Mouse (Mus musculus) adrenal gland, postnatal 4 days (tissue): Measurements from ENCODE around the gene Serpinb11. TPM values are rescaled to one million over a fixed set of nuclear protein-coding genes. Genes with fewer than 3 reads are reported as not detected.

Experiments
- DNase-seq, 2 experiments: peaks; one replicate each; pipeline ENCODE4 v3.0.0; 2021 to 2022; ENCODE audit warnings: low spot score in 2 of 2, mixed read lengths in 2 of 2
- long read RNA-seq, 2 experiments: library from polyadenylated mRNA; stranded (forward); transcript quantifications; one replicate each; pipeline ENCODE4 v2.0.0; 2021
- total RNA-seq, 2 experiments: library from RNA; stranded (reverse); gene quantifications; 2 replicates each; pipeline ENCODE4 v1.2.3; 2021

The Serpinb11 gene
- total RNA-seq = not detected
- long read RNA-seq, experiment 1 = 0 reads
- long read RNA-seq, experiment 2 = 0 reads

DNA sequence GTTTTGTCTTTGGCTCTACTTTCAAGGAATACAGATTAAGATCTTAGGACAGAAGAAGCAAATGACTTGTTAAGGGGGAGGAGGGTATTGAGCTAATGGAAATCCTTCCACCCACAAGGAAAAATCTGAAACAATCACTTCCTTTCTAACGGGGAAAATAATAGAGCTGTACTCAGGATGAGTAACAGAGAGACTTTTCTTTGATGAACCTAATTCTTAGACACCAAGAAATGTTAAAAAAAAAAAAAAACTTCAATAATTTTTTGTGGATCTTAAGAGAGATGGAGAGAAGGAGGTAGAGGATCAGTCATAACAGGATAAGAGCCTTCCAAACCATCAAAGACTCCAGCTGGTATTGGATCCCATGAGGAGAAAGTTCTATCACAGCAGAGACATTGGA lies at the start of gene Serpinb11:
TSS of gene Serpinb11 (plus strand) at position 301 of the 400 bp plus-strand sequence.
- no peak for DNase-seq

DNA sequence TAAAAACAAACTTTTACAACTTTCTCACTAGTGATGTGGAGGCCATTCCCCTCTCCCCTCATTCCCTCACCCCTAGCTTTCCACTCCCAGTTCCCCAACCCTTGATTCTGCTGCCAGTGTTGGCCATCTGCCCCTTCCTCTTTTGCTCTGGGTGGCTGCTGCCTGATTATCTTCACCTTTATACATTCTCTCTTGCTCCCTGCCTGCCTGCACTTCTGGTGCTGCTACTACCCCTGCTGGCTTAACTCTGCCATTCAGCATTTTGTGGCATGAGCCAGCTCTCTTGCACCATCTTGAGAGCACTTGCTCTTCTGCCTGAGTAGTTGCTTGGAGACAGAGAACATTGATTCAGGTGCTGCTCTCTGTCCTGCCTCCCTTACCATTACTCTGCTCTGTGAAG lies 15.0 kb upstream of the Serpinb11 start:
- no peak for DNase-seq

GRCm38 (mm10) chr1:107346788-107347187 lies 14.2 kb upstream of the Serpinb11 start:
- no peak for DNase-seq

DNA sequence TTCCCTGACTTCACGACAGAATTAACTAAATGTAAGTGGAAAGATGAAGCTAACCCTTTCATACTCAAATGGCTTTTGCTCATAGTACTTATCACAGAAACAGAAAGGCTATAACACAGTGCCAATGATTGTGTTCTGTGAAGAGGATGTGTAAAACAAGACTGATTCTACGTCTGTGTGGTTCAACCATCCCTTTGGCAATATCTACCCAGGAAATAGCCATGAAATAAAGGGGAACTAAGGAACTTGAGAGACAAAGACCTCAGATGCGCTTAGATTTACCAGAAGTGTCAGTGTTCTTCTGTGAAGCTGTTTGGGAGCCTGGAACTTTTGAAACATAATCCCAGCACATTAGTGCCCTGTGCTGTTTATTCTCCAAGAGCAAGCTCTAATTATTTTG lies 10.6 kb upstream of the Serpinb11 start:
- DNase-seq = no peak

DNA sequence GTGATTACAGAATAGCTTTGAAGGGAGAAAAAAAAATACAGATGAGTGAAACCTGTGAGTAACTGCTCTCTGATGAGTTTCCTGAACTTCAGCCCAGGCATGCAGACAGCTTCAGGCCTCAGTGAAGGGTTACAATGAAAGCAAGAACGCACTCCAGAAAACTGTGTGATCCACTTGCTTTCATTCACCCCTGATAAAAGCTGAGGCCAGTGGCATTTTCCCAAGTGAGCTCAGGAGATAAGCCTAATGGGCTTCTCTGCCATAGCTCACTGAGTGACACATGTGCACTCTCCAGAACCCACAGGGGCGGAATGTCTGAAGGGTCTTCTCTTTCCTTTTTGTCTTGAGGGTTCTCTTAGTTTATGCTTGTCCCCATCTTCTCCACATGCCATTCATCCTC lies 9.9 kb upstream of the Serpinb11 start:
- no peak for DNase-seq

GRCm38 (mm10) chr1:107353046-107353445 lies 8.0 kb upstream of the Serpinb11 start:
- DNase-seq = no peak

GRCm38 (mm10) chr1:107365973-107366372 lies 5.0 kb downstream of the Serpinb11 start:
- DNase-seq = no peak

- no peak for DNase-seq
These were observed 7.9 kb downstream of the Serpinb11 start for GRCm38 (mm10) chr1:107368944-107369343.

GRCm38 (mm10) chr1:107376952-107377351 lies 16.0 kb downstream of the Serpinb11 start:
- DNase-seq = no peak

DNA sequence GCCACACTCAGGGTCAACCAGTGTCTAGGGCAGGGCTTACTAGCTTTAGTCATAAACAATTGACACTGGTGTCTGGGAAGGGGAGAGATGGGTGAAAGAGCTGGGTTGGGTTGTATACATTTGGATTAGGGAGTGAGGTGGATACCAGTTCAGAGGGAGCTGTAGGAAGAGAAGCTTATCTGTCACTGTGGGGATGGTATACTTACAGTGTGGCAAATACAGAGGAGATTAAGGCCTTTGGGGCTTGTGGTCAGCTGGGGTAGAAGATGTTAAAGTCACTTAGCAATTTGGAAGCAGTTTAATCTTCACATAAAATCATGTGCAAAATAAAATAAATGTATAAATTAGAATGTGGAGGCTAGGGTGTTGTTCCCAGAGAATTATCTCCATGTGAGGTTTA lies 17.4 kb downstream of the Serpinb11 start:
- no peak for DNase-seq

GRCm38 (mm10) chr1:107381491-107381890 lies 20.5 kb downstream of the Serpinb11 start:
- no peak for DNase-seq

GRCm38 (mm10) chr1:107382404-107382803 lies 21.4 kb downstream of the Serpinb11 start:
- no peak for DNase-seq

DNA sequence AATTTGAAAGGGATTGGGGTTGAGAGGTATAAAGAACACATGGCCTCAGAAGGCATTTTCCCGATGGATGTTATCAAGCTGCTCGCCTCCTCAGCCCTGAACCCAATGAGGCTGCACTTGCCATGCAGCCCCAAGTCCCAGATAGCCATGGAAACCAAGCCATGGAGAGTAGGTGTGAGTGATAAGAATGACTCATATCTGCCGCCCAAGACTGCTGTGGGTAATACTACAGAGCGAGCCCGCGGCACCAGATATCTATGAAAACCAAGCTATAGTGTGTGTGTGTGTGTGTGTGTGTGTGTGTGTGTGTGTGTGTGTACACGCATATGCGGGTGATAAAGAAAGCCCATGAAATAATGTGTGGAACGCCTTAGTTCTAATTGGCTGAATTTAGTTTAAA lies 23.5 kb downstream of the Serpinb11 start:
- no peak for DNase-seq

- no peak for DNase-seq
These were observed 28.8 kb downstream of the Serpinb11 start for GRCm38 (mm10) chr1:107389753-107390152.

- no peak for DNase-seq
These were observed 36.5 kb downstream of the Serpinb11 start for GRCm38 (mm10) chr1:107397481-107397880.

- DNase-seq = no peak
These were observed 38.4 kb downstream of the Serpinb11 start, which contains the start of gene Serpinb7 for GRCm38 (mm10) chr1:107399355-107399754. Gene Serpinb7 (plus strand): TSS chr1:107399655.

- DNase-seq = no peak
These were observed 41.1 kb downstream of the Serpinb11 start for GRCm38 (mm10) chr1:107402082-107402481.

GRCm38 (mm10) chr1:107414650-107415049 lies 53.7 kb downstream of the Serpinb11 start:
- no peak for DNase-seq

DNA sequence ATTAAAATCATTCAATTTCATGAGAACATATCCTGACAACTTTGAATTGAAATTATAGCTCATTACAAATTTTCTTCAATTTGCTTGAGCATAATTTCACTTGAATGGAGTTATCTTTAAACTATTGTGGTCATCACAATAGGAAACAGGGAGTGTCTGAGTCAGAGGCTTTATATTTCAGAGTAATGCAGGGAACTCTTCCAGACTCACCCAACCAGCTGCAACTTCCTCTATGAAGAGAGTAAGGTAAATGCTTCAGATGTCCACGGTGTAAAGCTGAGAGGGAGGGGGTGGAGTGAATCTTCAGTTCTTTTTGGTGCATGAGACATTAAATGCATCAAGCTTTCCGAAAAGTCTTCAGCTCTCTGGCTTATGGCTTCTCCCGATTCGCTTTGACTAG lies 61.5 kb downstream of the Serpinb11 start:
- no peak for DNase-seq

Other genes with a start within 250 kb of the Serpinb11 start
- not detected for gene Serpinb3b, start 82.8 kb upstream of the Serpinb11 start, total RNA-seq
- not detected for gene Serpinb3c, start 82.8 kb upstream of the Serpinb11 start, total RNA-seq
- not detected for gene Serpinb7, start 38.5 kb downstream of the Serpinb11 start, total RNA-seq
- gene Serpinb2, start 150.2 kb downstream of the Serpinb11 start, total RNA-seq = under 1 TPM; 0.56 to 0.68 TPM
- 1 to 10 TPM; 3.7 to 4.7 TPM for gene Serpinb8, start 228.8 kb downstream of the Serpinb11 start, total RNA-seq